Mouse (Mus musculus): ENCODE data around the gene Vegfa. TPM values are rescaled to one million over a fixed set of nuclear protein-coding genes. Genes with fewer than 3 reads are reported as not detected.
A peak's percentile ranks its signal among the peaks of the same experiment; 100 is the strongest.

Gene Vegfa
- polyA plus RNA-seq, 1 experiment from 2014 or later: 2.7 TPM

GRCm38 (mm10) chr17:45974461-45974860 lies 57.7 kb downstream of the Vegfa start:
- Histone ChIP-seq H3K4me3 (ENCODE audit: low read length) (no peak overlapping the region), H3K4me1 (ENCODE audit: control insufficient read depth, insufficient read depth, low read length) (peaks cover 21% of the 10 kb centered on the region), H3K9ac (ENCODE audit: low read depth, low read length) (no peak overlapping the region), H3K27me3 (replicated peaks; ENCODE audit: control insufficient read depth, insufficient read depth, low read length) (no peaks in the 10 kb centered on the region), H3K9me3 (ENCODE audit: control insufficient read depth, low read length) (no peaks in the 10 kb centered on the region), H3K27ac (ENCODE audit: low read length) (no peak overlapping the region), H3K36me3 (ENCODE audit: control insufficient read depth, insufficient read depth, low read length) (no peaks in the 10 kb centered on the region), H3K4me2 (ENCODE audit: low read depth, low read length) (no peak overlapping the region)
- WGBS: 59% methylated on average over 7 of the region's 7 CpGs
- ATAC-seq: no peak

- Histone ChIP-seq H3K4me3 (ENCODE audit: low read length) (no peak overlapping the region), H3K36me3 (ENCODE audit: control insufficient read depth, insufficient read depth, low read length) (no peaks in the 10 kb centered on the region), H3K9me3 (ENCODE audit: control insufficient read depth, low read length) (no peaks in the 10 kb centered on the region), H3K27me3 (replicated peaks; ENCODE audit: control insufficient read depth, insufficient read depth, low read length) (no peaks in the 10 kb centered on the region), H3K9ac (ENCODE audit: low read depth, low read length) (no peak overlapping the region), H3K4me2 (ENCODE audit: low read depth, low read length) (0 out of 2 replicates have a peak overlapping the region, but pooled peaks have one; percentile 20), H3K4me1 (ENCODE audit: control insufficient read depth, insufficient read depth, low read length) (peaks cover 21% of the 10 kb centered on the region), H3K27ac (ENCODE audit: low read length) (peak overlapping the region; percentile 68)
- ATAC-seq: peak; percentile 89
- WGBS: 54% methylated on average over 7 of the region's 7 CpGs
Measured at GRCm38 (mm10) chr17:45973214-45973613, 59.0 kb downstream of the Vegfa start.

GRCm38 (mm10) chr17:45972405-45972804 lies 59.8 kb downstream of the Vegfa start:
- Histone ChIP-seq H3K27ac (ENCODE audit: low read length) (peak overlapping the region; percentile 68), H3K4me1 (ENCODE audit: control insufficient read depth, insufficient read depth, low read length) (peaks cover 21% of the 10 kb centered on the region), H3K9ac (ENCODE audit: low read depth, low read length) (no peak overlapping the region), H3K36me3 (ENCODE audit: control insufficient read depth, insufficient read depth, low read length) (no peaks in the 10 kb centered on the region), H3K27me3 (replicated peaks; ENCODE audit: control insufficient read depth, insufficient read depth, low read length) (no peaks in the 10 kb centered on the region), H3K4me3 (ENCODE audit: low read length) (no peak overlapping the region), H3K4me2 (ENCODE audit: low read depth, low read length) (no peak overlapping the region), H3K9me3 (ENCODE audit: control insufficient read depth, low read length) (no peaks in the 10 kb centered on the region)
- 58% methylated on average over 7 of the region's 7 CpGs for WGBS
- peak; percentile 26; the same call in 1 of the 2 replicates for ATAC-seq

- ATAC-seq: no peak
Measured at GRCm38 (mm10) chr17:45971800-45972199, 60.4 kb downstream of the Vegfa start.

GRCm38 (mm10) chr17:45970741-45971550 lies 61.2 kb downstream of the Vegfa start:
- H3K27ac ChIP-seq (ENCODE audit: low read length): no peak overlapping the region
- H3K4me1 ChIP-seq (ENCODE audit: control insufficient read depth, insufficient read depth, low read length): peaks cover 21% of the 10 kb centered on the region
- H3K4me2 ChIP-seq (ENCODE audit: low read depth, low read length): peak overlapping the region; percentile 11; the same call in 1 of the 2 replicates
- 58% methylated on average over 17 of the region's 17 CpGs for WGBS
- H3K27me3 ChIP-seq (replicated peaks; ENCODE audit: control insufficient read depth, insufficient read depth, low read length): no peaks in the 10 kb centered on the region
- no peaks in the 10 kb centered on the region for H3K9me3 ChIP-seq (ENCODE audit: control insufficient read depth, low read length)
- no peak overlapping the region for H3K4me3 ChIP-seq (ENCODE audit: low read length)
- no peak overlapping the region for H3K9ac ChIP-seq (ENCODE audit: low read depth, low read length)
- H3K36me3 ChIP-seq (ENCODE audit: control insufficient read depth, insufficient read depth, low read length): no peaks in the 10 kb centered on the region
- ATAC-seq: 0 out of 2 replicates have a peak, but pooled peaks have one; percentile 9

More at GRCm38 (mm10) chr17:45971800-45972199, 60.4 kb downstream of the Vegfa start:
- H3K9me3 ChIP-seq (ENCODE audit: control insufficient read depth, low read length): no peaks in the 10 kb centered on the region
- H3K4me2 ChIP-seq (ENCODE audit: low read depth, low read length): no peak overlapping the region
- H3K9ac ChIP-seq (ENCODE audit: low read depth, low read length): no peak overlapping the region
- H3K36me3 ChIP-seq (ENCODE audit: control insufficient read depth, insufficient read depth, low read length): no peaks in the 10 kb centered on the region
- H3K27ac ChIP-seq (ENCODE audit: low read length): 0 out of 2 replicates have a peak overlapping the region, but pooled peaks have one; percentile 27
- H3K4me3 ChIP-seq (ENCODE audit: low read length): no peak overlapping the region
- H3K4me1 ChIP-seq (ENCODE audit: control insufficient read depth, insufficient read depth, low read length): peaks cover 21% of the 10 kb centered on the region
- WGBS: 86% methylated on average over 6 of the region's 6 CpGs
- H3K27me3 ChIP-seq (replicated peaks; ENCODE audit: control insufficient read depth, insufficient read depth, low read length): no peaks in the 10 kb centered on the region

GRCm38 (mm10) chr17:45969596-45969995 lies 62.6 kb downstream of the Vegfa start:
- Histone ChIP-seq H3K4me2 (ENCODE audit: low read depth, low read length) (no peak overlapping the region), H3K4me3 (ENCODE audit: low read length) (no peak overlapping the region), H3K27ac (ENCODE audit: low read length) (no peak overlapping the region), H3K9me3 (ENCODE audit: control insufficient read depth, low read length) (no peaks in the 10 kb centered on the region), H3K36me3 (ENCODE audit: control insufficient read depth, insufficient read depth, low read length) (no peaks in the 10 kb centered on the region), H3K27me3 (replicated peaks; ENCODE audit: control insufficient read depth, insufficient read depth, low read length) (no peaks in the 10 kb centered on the region), H3K9ac (ENCODE audit: low read depth, low read length) (no peak overlapping the region), H3K4me1 (ENCODE audit: control insufficient read depth, insufficient read depth, low read length) (peaks cover 22% of the 10 kb centered on the region)
- peak; percentile 16; the same call in 1 of the 2 replicates for ATAC-seq
- 53% methylated on average over 8 of the region's 8 CpGs for WGBS

GRCm38 (mm10) chr17:45968341-45968740 lies 63.8 kb downstream of the Vegfa start:
- no peaks in the 10 kb centered on the region for H3K27me3 ChIP-seq (replicated peaks; ENCODE audit: control insufficient read depth, insufficient read depth, low read length)
- no peak overlapping the region for H3K27ac ChIP-seq (ENCODE audit: low read length)
- no peak overlapping the region for H3K4me2 ChIP-seq (ENCODE audit: low read depth, low read length)
- H3K36me3 ChIP-seq (ENCODE audit: control insufficient read depth, insufficient read depth, low read length): no peaks in the 10 kb centered on the region
- H3K9ac ChIP-seq (ENCODE audit: low read depth, low read length): no peak overlapping the region
- 87% methylated on average over 11 of the region's 11 CpGs for WGBS
- peaks cover 27% of the 10 kb centered on the region for H3K4me1 ChIP-seq (ENCODE audit: control insufficient read depth, insufficient read depth, low read length)
- H3K9me3 ChIP-seq (ENCODE audit: control insufficient read depth, low read length): no peaks in the 10 kb centered on the region
- no peak for ATAC-seq
- H3K4me3 ChIP-seq (ENCODE audit: low read length): no peak overlapping the region

Other genes starting within 250 kb of the Vegfa start
- 159 and 164 TPM in 2 replicates for gene Mrps18a, start 78.6 kb upstream of the Vegfa start, polyA plus RNA-seq (2015; fragmentation: Nextera tagmentation; extraction: Ambion mirVana)
- gene Rsph9, start 111.8 kb upstream of the Vegfa start, polyA plus RNA-seq (2015; fragmentation: Nextera tagmentation; extraction: Ambion mirVana): 6.4 and 8.8 TPM in 2 replicates
- 35.4 and 37.1 TPM in 2 replicates for gene Mad2l1bp, start 121.2 kb upstream of the Vegfa start, polyA plus RNA-seq (2015; fragmentation: Nextera tagmentation; extraction: Ambion mirVana)
- 25.3 and 29.2 TPM in 2 replicates for gene Gtpbp2, start 128.7 kb upstream of the Vegfa start, polyA plus RNA-seq (2015; fragmentation: Nextera tagmentation; extraction: Ambion mirVana)
- gene Polh, start 170.3 kb upstream of the Vegfa start, polyA plus RNA-seq (2015; fragmentation: Nextera tagmentation; extraction: Ambion mirVana): 9.9 and 11.1 TPM in 2 replicates
- 24.8 and 26.7 TPM in 2 replicates for gene Xpo5, start 170.4 kb upstream of the Vegfa start, polyA plus RNA-seq (2015; fragmentation: Nextera tagmentation; extraction: Ambion mirVana)
- gene Polr1c, start 215.7 kb upstream of the Vegfa start, polyA plus RNA-seq (2015; fragmentation: Nextera tagmentation; extraction: Ambion mirVana): 64.5 and 69.5 TPM in 2 replicates
- 122 and 123 TPM in 2 replicates for gene Yipf3, start 215.7 kb upstream of the Vegfa start, polyA plus RNA-seq (2015; fragmentation: Nextera tagmentation; extraction: Ambion mirVana)
- 0.43 and 0.75 TPM in 2 replicates for gene Lrrc73, start 221.2 kb upstream of the Vegfa start, polyA plus RNA-seq (2015; fragmentation: Nextera tagmentation; extraction: Ambion mirVana)